Mouse (Mus musculus): ENCODE data around the gene Pcdh7. TPM values are rescaled to one million over a fixed set of nuclear protein-coding genes. Genes with fewer than 3 reads are reported as not detected.

The Pcdh7 gene
- 0.12 TPM for total RNA-seq (2023)

GRCm38 (mm10) chr5:57717906-57718875 is at the start of gene Pcdh7:
Gene Pcdh7 (plus strand): TSS chr5:57717967.

Measured in CD8-positive naive resting alpha-beta T cell, adult 57 days (primary cell).